Mouse (Mus musculus) frontal cortex, postnatal 10 days (tissue): Measurements from ENCODE around the gene Sec14l1.

Experiments used
- DNase-seq, 2 experiments: peaks; one replicate each; pipeline ENCODE4 v3.0.0; 2022; ENCODE audit warnings: low spot score in 2 of 2, mixed read lengths in 1 of 2

Sec14l1 gene

DNA sequence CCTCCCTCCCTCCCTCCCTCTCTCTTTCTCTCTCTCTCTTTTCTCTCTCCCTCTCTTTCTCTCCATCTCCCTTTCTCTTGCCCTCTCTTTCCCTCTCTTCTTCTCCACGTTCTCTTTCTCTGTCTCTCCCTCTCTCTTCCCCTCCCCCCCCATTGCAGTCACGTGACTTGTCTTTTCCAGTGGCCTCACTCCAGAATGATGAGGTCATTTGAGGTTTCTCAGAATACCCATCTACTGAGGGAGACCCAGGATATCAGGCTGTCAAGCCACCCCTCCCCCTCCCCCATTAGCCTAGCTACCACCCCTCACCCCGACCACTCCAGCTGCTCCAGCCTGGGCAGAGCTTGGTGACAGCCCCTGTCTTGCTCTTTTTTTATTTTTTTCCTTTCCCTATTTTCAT is 68.3 kb downstream of the Sec14l1 start:
- no peak for DNase-seq

DNA sequence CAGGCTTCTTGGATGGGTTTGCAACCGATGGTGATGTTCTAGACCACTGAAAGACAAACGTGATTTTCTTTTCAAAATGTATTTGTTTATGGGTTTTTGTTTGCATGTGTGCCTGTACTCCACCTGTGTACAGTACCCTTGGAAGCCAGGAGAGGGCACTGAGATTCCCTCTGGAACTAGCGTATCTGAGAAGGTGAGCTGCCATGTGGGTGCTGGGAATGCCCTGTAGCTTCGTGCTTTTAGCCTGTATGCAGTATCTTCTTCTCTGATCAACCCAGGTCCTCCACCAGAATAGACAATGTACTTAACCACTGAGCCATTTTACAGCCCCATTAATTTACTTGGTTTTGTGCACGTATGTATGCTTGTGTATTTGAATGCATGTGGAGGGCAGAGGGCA is 68.9 kb downstream of the Sec14l1 start:
- DNase-seq: no peak

DNA sequence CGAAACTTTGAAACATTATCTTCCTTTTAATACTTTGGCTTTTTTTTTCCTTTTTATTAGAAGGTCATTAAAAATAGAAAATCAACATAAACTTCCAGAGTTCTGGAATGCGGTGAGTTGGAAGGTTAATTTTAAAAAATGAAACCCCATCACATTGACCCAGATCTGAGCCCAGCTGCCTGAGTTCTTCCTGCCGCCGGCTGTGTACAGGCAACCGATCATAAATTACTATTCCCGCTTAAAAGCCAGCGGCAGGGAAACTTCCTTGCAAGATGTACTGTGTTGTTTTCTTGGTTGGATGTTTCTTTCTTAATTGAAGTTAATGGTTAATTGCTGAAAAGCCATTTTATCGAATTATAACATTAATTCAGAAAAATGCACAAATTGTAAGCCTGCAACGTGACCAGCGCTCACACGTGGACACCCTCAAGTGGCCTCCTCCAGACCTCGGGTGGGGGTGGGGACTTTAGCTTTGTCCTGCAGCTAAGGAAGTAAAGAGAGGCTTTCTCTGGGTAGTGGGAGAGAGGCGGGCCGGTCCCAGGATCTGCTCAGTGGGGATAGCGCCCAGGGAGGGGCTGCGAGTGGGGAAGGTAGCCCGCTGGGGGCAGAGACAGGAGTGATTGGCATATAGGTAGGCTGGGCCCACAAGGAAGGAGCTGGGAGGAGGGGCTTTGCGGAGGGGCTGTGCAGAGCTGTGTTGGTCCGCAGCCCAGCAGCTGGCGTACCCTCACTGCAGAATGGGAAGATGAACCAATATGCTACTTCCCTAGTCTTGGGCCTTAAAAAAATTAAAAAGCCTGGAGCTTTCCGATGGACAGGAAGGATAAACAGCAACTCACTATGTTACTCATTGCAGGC is 70.3 kb downstream of the Sec14l1 start:
- DNase-seq: no peak

DNA sequence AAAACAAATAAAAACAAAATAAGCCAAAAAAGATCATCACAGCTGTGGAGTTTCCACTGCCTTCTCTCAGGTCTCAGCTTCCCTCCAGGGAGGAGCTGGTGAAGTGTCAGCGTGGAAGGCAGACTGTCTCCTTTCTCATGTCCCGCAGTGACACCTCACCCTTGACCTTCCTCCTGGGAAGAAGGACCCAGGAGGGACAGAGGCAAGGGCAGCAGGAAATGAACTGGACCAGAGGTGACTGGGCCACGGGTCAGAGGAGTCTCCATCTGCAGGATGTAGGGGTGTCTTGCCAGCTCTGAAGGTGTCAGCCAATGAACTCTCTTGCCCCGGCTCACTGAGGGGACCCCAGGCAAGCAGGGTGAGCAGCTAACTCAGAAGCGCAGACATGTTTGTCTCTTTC is 76.6 kb downstream of the Sec14l1 start:
- DNase-seq: no peak

DNA sequence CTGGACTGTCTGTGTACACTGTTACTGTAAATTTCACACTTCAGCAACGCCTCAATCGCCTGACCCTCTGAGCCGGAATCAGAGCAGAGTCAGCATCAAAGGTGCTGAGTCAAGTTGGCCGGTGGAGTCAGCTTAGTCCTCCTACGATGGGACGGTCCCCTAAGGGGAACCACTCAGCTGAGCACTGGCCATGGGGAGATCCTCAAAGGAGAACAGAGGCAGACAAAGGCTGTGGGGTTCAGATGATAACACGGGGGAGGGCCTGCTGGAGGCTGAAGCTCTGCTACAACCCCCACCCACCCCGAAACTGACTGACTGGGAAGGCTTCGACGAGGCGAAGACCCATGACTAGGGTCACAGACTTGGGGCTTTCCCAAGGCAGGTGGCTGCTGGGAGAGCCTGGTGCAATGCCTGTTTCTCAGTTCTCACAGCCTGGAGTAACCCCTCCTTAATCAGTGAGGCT is 79.5 kb downstream of the Sec14l1 start:
- DNase-seq: no peak

DNA sequence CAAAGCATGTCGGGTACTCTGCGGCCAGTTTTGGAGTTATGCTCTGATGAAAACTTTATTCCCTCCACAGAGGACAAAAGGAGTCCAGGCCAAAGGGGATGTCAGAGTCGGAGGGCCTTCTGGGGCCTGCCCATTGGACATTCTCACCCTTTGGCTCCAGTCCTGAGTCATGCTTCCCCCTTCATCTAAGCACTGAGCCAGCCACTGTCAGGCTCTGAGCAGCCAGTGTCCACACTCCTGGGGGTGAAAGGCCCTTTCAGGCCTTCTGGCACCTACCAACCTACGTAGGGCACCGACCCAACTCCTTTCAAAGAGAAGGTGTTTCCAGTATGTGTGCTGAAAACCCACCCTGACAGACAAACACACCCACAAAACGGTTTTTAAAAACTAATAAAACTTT is 80.6 kb downstream of the Sec14l1 start:
- no peak for DNase-seq

DNA sequence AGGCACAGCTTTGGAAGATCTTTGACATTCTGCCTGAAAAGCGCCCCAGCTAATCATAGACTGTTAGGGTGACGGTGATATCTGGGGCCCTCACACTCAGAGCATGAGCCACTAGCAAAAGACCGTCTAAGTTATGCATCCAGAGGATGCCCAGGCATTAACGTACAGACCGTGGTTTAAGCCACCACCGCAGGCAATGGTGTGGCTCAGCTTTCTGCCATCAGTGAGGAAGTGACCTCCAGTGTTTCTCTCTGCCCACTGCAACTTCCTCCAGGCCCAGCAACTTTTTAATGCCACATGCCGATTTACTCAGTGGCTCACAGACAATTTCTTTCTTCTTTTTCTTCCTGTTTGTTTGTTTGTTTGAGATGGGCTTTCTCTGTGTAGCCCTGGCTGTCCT is 81.7 kb downstream of the Sec14l1 start:
- no peak for DNase-seq

DNA sequence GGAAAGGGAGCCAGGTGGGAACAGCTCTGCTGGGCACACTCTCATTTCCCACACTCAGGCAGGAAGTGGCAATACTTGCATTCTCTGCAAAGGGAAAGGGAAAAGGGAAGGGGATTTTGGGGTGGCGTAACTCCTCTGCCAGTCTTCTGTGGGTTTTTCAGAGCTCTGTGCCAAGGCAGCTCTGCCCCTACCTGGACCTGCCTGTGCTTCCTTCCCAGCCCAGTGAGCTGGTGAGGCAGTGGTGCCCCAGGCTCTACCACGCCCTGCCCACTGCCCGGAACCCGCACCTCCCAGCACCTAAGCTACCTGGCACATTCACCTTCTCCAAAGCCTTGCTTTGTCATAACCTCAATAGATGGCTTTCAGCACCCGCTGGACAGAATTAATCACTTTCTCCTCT is 83.2 kb downstream of the Sec14l1 start:
- DNase-seq: no peak

DNA sequence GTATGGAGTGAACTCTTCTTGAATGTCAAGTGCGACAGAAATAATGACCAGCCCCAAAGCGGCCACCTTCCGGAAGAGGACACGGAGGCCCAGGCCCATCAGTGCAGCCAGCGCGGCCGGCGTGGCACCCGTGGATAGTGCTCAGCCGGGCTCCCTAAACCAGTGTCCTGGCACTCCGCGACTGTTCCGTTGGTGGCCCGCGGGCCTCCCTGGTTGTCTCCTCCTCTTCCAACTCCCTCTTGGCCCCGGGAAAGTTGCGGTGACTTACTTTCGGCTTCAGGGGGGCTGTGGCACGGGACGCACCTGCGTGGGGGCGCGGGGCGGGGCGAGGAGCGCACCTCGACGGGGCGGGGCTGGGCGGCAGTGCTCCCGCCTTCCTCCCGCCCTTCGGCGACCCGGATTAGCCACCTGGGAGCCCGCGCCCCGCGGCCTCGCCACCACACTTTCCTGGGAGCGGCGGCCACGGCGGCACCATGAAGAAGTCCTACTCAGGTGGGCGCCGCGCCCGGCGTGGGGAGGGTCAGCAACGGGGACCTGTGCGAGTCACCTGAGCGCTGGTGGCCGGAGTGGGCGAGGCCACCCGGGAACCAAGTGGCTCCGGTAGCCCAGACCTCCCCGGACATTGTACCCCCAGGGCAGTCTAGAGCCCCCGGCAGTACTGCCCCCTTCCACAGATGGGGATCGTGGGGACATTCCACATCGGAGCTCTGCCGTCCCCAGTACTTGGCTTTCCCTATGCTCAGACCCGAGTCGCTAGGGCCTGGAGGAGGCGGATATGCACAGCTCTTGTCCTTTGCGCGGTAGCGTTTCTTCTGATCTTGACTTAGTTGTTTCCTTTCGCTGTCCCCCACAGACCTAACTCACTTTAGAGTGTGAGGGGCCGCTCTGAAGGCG is 84.6 kb downstream of the Sec14l1 start, which contains the start of gene Sept9:
TSS of gene Sept9 (plus strand) at position 380 of the 894 bp plus-strand sequence.
- DNase-seq: no peak

DNA sequence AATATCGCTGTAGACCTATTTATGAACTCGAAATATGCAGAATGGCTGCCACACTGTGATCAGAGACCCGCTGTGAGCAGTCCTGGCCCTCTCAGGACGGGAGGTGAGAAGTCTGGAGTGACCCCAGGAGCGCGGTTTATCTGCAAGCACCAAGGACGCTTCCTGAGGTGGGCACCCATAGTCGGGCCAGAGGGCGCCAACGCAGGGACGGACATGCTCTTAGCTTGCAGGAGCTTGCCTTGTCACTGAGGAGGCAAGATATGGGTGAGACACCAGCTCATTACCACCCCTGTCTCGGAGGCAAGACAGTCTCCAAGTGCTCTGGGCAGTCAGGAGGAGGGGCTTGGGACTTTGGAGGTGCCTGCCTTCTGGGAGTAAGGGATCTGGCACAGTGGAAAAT is 86.9 kb downstream of the Sec14l1 start:
- DNase-seq: no peak

DNA sequence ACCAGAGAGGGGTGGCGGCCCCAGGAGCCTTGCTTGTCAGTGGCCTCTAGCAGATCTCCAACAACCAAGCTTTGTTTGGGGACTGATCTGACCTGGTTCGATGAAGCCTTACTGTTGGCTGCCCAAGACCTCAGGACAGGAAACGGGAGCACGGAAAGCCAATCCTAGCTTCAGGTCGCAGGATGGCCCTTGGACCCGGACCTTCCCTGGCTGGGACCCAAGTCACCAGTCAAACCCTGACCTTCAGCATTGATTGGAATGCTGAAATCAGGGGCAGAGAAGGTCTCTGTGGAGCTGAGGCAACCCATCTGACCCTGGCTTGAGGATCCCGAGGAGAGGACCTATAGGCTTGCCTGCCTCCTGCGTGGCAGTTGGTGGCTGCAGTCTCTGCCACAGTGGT is 89.6 kb downstream of the Sec14l1 start:
- DNase-seq: no peak

DNA sequence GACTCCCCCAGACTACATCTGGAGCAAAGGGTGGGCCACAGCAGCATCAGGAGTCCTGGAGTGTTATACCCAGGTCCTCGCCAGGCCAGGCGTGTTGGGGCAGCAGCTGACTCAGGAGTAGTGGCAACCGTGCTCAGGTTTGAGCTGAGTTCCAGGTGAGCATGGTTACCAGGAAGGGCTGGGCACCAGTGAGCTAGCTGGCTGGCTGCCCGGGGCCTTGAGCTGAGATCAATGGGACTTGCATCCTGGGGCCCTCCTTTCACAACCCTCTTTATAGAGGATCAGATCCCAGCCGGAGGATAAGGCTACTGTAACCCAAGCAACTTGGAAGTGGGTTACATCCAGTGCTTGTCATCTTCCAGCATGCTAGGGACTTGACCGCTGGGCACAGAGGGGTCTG is 90.1 kb downstream of the Sec14l1 start:
- DNase-seq: no peak

DNA sequence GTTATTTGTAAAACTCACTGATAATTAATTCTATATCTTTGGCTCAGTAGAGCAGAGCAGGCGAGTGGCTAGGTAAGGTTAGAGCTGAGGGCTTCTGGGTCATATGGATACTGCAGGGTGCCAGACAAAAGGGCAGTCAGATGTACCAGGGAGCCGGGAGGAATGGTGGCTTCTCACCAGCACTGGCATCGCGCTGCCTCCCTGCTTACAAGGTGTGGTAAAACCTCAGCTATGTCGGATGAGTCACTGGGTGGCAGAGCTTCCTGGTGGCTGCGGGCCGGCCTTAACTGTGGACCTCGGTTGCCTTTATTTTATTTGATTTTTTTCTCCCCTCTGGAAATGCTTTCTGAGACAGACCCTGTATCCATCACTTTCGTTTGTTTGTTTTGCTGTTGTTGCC is 90.5 kb downstream of the Sec14l1 start:
- DNase-seq: no peak

DNA sequence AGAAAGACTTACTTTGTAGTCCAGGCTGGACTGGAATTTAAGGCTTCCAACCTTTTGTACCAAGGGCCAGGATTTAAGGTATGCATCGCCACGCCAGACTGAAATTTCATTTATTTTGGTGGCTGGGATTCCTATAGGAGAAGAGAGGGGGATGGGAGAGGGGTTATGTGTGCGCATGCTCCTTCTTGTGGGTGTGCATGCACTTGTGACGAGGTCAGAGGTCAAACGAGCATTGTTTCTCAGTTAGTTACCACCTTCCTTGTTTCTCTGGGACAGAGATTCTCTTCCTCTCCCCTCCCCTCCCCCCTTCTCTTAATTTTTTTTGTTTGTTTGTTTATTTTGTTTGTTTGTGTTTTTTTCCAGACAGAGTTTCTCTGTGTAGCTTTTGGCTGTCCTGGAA is 92.5 kb downstream of the Sec14l1 start:
- no peak for DNase-seq

DNA sequence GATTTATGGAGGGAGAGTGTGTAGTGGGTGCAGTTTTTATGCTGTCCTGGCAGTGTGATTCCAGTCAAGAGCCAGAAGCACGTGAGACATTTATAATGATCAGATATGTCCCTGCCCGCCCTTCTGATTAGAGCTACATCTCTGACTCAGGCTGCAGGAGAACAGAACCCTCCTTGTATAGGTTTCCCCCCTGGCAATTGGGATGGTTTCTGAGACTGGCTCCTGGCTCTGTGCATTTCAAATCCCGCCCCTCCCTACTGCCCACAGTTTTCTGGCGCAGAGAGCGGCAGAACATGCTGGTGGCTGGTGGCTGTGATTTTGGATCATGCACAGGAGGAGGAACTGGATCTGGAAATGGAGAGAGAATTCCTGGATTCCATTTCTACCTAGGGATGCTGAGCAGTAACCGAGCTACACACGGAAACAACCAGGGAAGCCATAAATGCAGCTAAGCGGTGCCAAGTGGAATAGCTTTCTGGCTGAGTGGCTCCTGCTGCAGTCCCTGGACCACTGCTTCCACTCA is 93.2 kb downstream of the Sec14l1 start:
- no peak for DNase-seq
